Mouse (Mus musculus) Patski (cell line): ENCODE measurements around the gene Foxo1. TPM values are rescaled to one million over a fixed set of nuclear protein-coding genes. Genes with fewer than 3 reads are reported as not detected.
A peak's percentile ranks its signal among the peaks of the same experiment; 100 is the strongest.

Experiments
- ATAC-seq: fragments of 100-300 bp; one replicate; pipeline ENCODE4 v1.8.0; 2021
- CTCF ChIA-PET: fragments of 350-600 bp; sonication (Branson Sonifier 250); formaldehyde crosslinking; loops from one replicate; lab custom pipeline; 2022; ENCODE audit warnings: inconsistent platforms; lab: Charles Lee
- POLR2A ChIA-PET: fragments of 350-600 bp; sonication (Branson Sonifier 250); formaldehyde crosslinking; loops from one replicate; lab custom pipeline; 2022; ENCODE audit warnings: antibody characterized with exemption, inconsistent platforms; lab: Charles Lee
- DNase-seq: peaks from one replicate; pipeline ENCODE4 v3.0.0-alpha.2; 2011; ENCODE audit warnings: low read depth, low spot score
- H3K27me3 ChIP-seq: fragments of 371-371 bp; one replicate; pipeline ENCODE4 v1.5.1; 2021
- CTCF ChIP-seq: fragments of 100-300 bp; IDR thresholded peaks from one replicate; pipeline ENCODE4 v1.5.1; 2021
- in situ Hi-C: fragments of 300-500 bp; cut with MboI; formaldehyde crosslinking; loops from 3 replicates; pipeline ENCODE4 v1.11.1; 2018; ENCODE audit warnings: low pct_unique_long_range_greater_than_20kb, mixed read lengths
- polyA plus RNA-seq: library from polyadenylated mRNA; unstranded; gene quantifications from one replicate; pipeline ENCODE4 v1.2.3, GENCODE M21; 2021

Foxo1 gene
- polyA plus RNA-seq, 1 experiment from 2014 or later: 15.5 TPM

DNA sequence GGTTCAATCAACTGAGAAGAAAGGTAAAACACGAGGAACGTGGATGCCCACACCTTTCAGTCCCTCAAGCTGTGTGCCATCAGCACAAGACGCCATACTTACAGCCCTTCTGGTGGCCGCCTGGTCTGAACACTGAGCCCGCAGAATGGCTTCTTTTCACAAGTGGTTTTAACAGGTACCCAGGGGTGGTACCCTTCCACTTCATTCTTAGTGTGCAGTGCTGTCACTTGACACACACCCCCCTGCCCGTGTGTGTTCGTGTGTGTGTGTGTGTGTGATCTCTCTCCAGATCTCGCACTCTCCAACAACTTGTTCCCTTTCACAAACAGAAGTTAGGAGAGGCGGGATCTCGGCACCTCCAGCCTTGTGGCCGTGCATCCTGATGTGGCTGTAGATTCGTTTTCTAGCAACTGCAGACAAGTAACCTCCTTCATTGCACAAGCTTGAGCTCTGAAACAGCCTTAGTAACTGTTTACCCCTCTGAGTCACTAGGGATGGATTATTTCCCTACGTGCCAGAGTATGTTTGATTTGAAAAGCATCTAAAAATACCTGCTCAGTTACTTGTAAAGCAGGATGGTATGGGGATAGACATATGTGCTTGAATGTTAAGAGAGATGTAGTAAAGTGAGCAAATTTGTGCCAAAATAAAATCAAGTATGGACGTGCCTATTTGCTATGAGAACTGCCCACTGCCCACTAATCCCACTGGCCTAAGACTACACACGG lies 29.3 kb downstream of the Foxo1 start:
- H3K27me3 ChIP-seq: no peaks in the 10 kb centered on the region
- POLR2A ChIA-PET: no interaction called here
- peak; percentile 37 for DNase-seq
- no peak for ATAC-seq
- no peak for TF ChIP-seq CTCF
- in situ Hi-C loops: no loop called here
- CTCF ChIA-PET: interaction anchor here (0.9 to 6.6 kb wide), 3 partner anchors 8 to 15 kb away, joined by 3 to 31 read pairs (median 3); no protein-coding TSS in a partner anchor

DNA sequence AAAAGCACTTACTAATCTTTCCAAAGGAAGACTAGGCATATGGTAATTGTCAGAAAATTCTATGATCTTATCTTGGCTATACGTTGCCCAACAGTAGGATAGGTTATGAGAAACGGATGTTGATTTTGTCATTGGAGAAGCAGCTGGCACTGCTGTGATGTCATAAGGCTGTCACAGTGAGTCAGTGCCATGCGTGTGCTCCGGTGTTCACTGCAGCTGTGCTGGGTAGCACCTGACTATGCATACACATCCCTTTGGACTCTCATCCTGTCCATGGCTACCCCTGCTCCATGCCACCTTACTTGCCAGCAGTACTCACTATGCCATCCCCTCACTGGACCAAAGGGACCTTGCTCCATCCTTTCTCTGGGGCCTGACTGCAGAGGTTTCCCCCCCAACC lies 30.5 kb downstream of the Foxo1 start:
- no peak for ATAC-seq
- ChIA-PET POLR2A (no interaction called here), CTCF (no interaction called here)
- DNase-seq: no peak
- no peak for TF ChIP-seq CTCF
- in situ Hi-C loops: no loop called here
- no peaks in the 10 kb centered on the region for H3K27me3 ChIP-seq

DNA sequence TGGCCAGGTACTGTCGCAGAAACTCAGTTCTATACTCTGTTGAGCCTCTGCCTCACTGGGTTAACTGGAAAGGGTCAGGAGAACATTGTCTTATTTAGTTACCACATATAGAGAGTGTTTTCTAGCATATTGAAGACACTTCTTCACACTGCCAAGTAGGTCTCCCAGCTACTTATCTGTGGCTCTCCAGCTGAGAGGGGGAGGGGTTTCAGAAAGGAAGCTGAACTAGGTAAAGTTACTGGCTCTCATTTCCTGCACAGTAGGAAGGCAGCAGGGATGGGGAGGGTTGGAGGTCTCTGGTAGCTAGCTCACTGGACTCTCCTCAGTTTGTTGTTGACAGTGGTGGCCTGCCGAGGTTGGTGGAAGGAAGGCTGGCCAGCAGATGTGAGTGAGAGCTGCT lies 31.2 kb downstream of the Foxo1 start:
- TF ChIP-seq CTCF: no peak
- ChIA-PET POLR2A (no interaction called here), CTCF (interaction anchor here (1.2 to 1.7 kb wide), 3 partner anchors 8 to 15 kb away, joined by 3 read pairs; no protein-coding TSS in a partner anchor)
- no peak for DNase-seq
- in situ Hi-C loops: no loop called here
- no peaks in the 10 kb centered on the region for H3K27me3 ChIP-seq
- ATAC-seq: no peak

DNA sequence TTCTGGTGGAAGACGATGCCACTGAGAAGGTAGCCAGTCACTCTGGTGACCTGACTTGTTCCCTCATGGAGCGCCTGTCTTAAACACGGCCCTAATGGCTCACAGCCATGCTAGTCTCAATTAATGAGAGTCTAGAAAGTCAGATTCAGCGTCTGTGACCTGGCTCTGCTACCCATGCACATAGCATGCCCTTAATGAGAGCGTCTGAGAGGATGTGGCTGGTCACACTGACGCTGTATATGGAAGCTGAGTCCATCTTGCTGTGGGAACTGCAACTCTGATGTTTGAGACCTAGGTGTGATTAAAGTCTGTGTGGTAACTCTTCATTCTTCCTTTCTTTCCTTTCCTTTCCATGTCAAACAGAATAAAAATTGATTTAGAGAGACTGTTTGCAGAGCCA lies 32.4 kb downstream of the Foxo1 start:
- TF ChIP-seq CTCF: no peak
- ChIA-PET POLR2A (interaction anchor here (1.2 kb wide), 1 partner anchor 48 kb away, joined by 3 read pairs; no protein-coding TSS in a partner anchor), CTCF (interaction anchor here (1.2 to 1.7 kb wide), 3 partner anchors 9 to 16 kb away, joined by 3 read pairs; no protein-coding TSS in a partner anchor)
- DNase-seq: no peak
- in situ Hi-C loops: no loop called here
- ATAC-seq: no peak
- H3K27me3 ChIP-seq: no peaks in the 10 kb centered on the region

DNA sequence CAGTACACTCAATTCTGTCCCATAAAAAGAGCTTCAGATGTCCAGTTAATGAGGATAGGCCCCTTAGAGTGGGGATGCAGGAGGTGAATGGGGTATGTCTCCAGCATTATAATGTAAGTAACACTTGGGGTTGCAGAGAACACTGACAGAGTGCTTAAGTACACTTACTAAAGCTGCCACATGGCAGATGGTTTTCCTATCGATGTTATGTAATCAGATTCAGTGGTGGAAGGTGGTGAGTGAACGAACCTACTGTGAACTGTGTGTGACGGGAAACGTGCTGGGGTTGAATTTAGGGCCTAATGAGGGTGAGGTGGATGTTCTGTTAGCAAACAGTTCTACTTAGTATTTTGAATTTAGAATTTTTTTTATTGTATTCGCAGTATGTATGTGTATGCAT lies 35.2 kb downstream of the Foxo1 start:
- ChIA-PET CTCF (interaction anchor here (0.6 to 1.8 kb wide), 2 partner anchors 8 to 252 kb away, joined by 3 to 5 read pairs; no protein-coding TSS in a partner anchor), POLR2A (no interaction called here)
- H3K27me3 ChIP-seq: no peaks in the 10 kb centered on the region
- in situ Hi-C loops: no loop called here
- ATAC-seq (no peak), DNase-seq (no peak)
- TF ChIP-seq CTCF: no peak

DNA sequence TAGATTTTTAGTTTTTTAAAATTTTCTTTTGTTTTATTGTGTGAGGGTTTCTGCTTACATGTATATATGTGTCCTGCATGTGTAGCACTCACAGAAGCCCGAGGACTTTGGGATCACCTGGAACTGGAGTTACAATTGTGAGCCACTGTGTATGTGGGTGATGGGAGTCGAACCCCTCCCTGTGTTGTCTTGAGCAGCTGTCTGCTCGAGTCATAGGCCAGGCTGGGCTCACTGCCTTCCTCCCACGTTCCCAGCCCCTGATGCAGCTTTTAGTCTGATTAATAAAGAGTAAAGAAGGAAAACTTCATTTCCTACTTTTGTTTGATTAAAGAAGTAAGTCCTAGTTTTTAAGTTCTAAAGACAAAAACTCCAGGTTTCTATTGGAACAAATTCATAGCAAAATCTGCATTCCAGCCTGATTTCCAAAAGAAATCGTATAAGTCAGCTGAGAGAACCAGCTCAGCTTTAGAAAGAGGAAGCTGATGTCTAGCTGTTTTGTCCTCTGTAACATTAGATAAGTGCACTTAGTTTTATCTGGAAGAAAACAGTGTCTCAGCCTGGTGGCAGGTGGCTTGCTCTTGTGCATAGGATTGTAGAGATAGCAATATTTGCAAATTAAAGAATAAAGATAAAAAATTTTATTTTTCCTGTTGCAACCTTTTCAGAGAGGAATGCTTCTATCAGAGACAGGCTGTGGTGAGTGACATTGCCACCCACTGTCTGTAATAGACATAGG lies 40.6 kb downstream of the Foxo1 start:
- ChIA-PET POLR2A (interaction anchor here (0.6 kb wide), 1 partner anchor 197 kb away, joined by 9 read pairs; no protein-coding TSS in a partner anchor), CTCF (interaction anchor here (0.6 to 0.7 kb wide), 2 partner anchors 12 to 1019 kb away, joined by 3 read pairs; no protein-coding TSS in a partner anchor)
- in situ Hi-C loops: no loop called here
- no peak for DNase-seq
- no peak for TF ChIP-seq CTCF
- H3K27me3 ChIP-seq: no peaks in the 10 kb centered on the region
- no peak for ATAC-seq

DNA sequence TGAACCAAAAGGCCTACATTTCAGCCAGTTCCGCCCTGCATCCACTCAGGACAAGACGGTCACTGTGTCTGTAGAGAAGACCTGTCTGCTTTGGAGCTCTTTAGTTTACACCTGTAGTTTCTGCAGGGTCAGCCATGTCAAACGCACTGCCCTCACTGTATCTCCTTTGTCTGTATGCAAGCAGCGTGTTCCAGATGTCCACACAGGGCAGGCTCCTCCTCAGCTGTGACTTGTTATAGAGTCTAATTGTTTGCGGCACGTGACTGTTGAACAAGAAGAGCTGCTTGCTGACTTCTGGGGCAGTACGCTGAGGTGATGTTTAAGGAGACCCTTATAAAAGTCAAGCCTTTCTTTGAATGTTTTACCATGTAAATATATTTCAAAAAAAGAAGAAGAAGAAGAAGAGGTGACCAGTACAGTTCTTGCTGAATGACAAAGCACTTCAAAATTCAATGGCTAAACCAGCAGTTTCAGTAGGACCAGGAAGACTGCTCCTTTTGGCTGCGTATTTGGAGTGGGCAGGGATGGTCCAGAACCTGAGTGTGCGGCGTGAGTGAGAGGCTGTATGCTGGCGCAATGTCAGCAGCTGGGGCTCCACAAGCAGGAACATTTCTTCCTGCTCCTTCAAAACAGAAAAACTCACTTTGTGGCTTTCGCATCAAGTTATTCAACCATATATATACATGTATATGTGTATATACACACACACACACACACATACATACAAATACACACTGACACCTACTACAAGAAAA lies 52.6 kb downstream of the Foxo1 start:
- CTCF ChIA-PET: interaction anchor here (1.2 to 2.5 kb wide), 3 partner anchors 9 to 23 kb away, joined by 3 to 14 read pairs (median 4); no protein-coding TSS in a partner anchor
- DNase-seq (no peak), ATAC-seq (no peak)
- H3K27me3 ChIP-seq: no peaks in the 10 kb centered on the region
- in situ Hi-C loops: no loop called here
- POLR2A ChIA-PET: interaction anchor here (0.6 to 1.0 kb wide), 2 partner anchors 9 to 64 kb away, joined by 3 read pairs; no protein-coding TSS in a partner anchor
- no peak for TF ChIP-seq CTCF

DNA sequence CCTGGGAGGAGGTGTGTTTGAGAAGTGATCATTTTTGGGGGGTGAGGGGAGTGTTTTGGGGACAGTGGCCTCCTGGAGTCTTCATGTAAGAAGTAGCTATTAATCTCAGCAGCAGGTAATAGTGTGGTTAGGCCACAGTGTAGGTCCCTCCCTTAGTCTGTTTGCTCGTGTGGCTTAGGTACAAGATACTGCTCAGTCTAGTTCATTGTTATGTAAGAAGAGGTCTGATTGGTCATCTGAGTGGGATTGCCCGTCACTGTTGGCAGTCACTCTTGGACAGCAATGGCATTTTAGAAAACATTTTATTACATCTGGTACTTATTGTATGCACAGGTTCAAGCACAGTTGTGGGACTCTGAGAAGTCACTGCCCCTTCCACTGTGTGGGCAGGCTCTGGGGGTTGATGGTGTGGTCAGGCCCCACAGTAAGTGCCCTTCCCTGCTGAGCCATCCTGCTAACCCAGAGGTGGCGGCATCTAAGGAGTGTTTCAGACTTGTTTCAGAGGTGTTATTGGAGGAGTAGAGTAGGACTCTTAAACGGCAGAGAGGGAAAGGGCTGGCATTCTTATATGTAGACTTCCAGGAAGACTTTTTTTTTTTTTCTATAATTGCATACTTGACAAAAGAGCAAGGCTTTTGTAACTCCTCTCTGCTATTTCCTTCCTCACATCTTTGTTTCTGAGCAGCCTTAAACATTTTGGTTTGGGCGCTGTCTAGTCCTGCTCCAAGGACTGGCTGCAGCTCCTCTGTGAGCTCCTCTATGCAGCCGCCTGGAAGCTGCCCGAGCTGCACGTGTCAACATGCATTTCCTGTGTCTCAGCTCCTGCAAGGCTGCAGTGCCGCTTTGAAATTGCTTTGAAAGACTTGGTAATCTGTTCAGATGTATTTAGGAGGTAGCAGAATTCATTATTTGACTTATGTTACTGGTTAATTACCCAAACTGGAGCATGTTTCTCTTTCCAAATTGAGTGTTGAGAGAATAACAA lies 54.6 kb downstream of the Foxo1 start:
- no peak for DNase-seq
- no peak for TF ChIP-seq CTCF
- POLR2A ChIA-PET: no interaction called here
- CTCF ChIA-PET: no interaction called here
- no peak for ATAC-seq
- H3K27me3 ChIP-seq: no peaks in the 10 kb centered on the region
- in situ Hi-C loops: no loop called here

DNA sequence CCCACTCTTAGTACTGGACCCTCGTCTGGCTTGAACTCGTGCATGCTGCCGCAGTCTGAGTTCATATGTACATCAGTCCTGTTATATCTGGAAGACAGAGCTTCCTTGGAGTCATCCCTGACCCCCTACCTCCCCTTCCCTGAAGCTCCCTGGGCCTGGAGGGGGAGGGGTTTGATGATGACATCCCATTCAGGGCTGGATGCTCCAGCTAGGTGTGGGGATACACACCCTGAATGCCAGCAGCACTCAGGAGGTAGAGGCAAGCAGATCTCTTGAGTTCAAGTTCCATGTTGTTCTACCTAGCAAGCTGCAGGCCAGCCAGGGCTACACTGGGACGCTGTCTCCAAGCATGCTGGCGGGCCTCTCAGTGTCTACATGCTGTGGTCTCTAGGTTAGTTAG lies 56.9 kb downstream of the Foxo1 start:
- in situ Hi-C loops: no loop called here
- ChIA-PET POLR2A (no interaction called here), CTCF (interaction anchor here (1.0 to 1.1 kb wide), 2 partner anchors 10 to 18 kb away, joined by 3 to 6 read pairs; no protein-coding TSS in a partner anchor)
- ATAC-seq: no peak
- DNase-seq: no peak
- TF ChIP-seq CTCF: no peak
- H3K27me3 ChIP-seq: no peaks in the 10 kb centered on the region
